Mouse (Mus musculus) heart, adult 2 months (tissue): Measurements from ENCODE around the gene Trub1. TPM values are rescaled to one million over a fixed set of nuclear protein-coding genes. Genes with fewer than 3 reads are reported as not detected.
A peak's percentile ranks its signal among the peaks of the same experiment; 100 is the strongest.

Experiments used
- DNase-seq, 2 experiments: peaks; one replicate each; pipeline ENCODE4 v3.0.0; 2021
- H3K27ac ChIP-seq: fragments of 200-600 bp; 2 replicates; pipeline ENCODE4 v1.8.1; 2022
- H3K27me3 ChIP-seq: fragments of 200-500 bp; 2 replicates; pipeline ENCODE4 v1.6.1; 2012; ENCODE audit warnings: mild to moderate bottlenecking, low read length, inconsistent platforms, mixed read lengths; ENCODE audit not compliant: control insufficient read depth, insufficient read depth
- H3K36me3 ChIP-seq: fragments of 200-500 bp; 2 replicates; pipeline ENCODE4 v1.6.1; 2012; ENCODE audit warnings: low read length, inconsistent platforms; ENCODE audit not compliant: control insufficient read depth, insufficient read depth
- H3K4me1 ChIP-seq: fragments of 200-500 bp; 2 replicates; pipeline ENCODE4 v1.6.1; 2011; ENCODE audit warnings: low read length; ENCODE audit not compliant: control insufficient read depth, insufficient read depth
- H3K4me3 ChIP-seq: fragments of 200-600 bp; 2 replicates; pipeline ENCODE4 v1.8.1; 2022
- H3K79me2 ChIP-seq: fragments of 200-500 bp; replicated peaks from 2 replicates; pipeline ENCODE4 v1.6.1; 2012; ENCODE audit warnings: mild to moderate bottlenecking, inconsistent platforms, low read length, moderate library complexity, mixed read lengths; ENCODE audit not compliant: control insufficient read depth, insufficient read depth
- H3K9ac ChIP-seq: fragments of 200-500 bp; 2 replicates; pipeline ENCODE4 v1.6.1; 2012; ENCODE audit warnings: low read depth, mild to moderate bottlenecking, control low read depth, inconsistent platforms, low read length, mixed read lengths
- CTCF ChIP-seq: fragments of 200-600 bp; IDR thresholded peaks from 2 replicates; pipeline ENCODE4 v1.8.1; 2022; ENCODE audit warnings: antibody characterized with exemption, mild to moderate bottlenecking, moderate library complexity
- EP300 ChIP-seq: fragments of 200-500 bp; IDR thresholded peaks from 2 replicates; pipeline ENCODE4 v1.6.1; 2011; ENCODE audit warnings: low read depth, low read length, control low read depth; ENCODE audit not compliant: insufficient read depth
- POLR2A ChIP-seq: fragments of 200-500 bp; IDR thresholded peaks from 2 replicates; pipeline ENCODE4 v1.6.1; 2011; ENCODE audit warnings: mild to moderate bottlenecking, low read depth, low read length, control low read depth; ENCODE audit not compliant: insufficient read depth
- WGBS: fragments of 180-500 bp; shearing (Covaris S2); methylation state at CpG from one replicate; pipeline ENCODE4 v1.1.7; 2018; 5-methylcytosine and 5-hydroxymethylcytosine counted together
- intact Hi-C: fragments of 180-260 bp; cut with DNase I; formaldehyde crosslinking; loops from one replicate; pipeline ENCODE4 v1.15.1; 2025
- long read RNA-seq: library from polyadenylated mRNA; stranded (forward); transcript quantifications from one replicate; pipeline ENCODE4 v2.0.0, GENCODE M21; 2021
- polyA plus RNA-seq: library from polyadenylated mRNA; depleted of rRNA; stranded (reverse); fragments of >200 nt; gene quantifications from 2 replicates; pipeline ENCODE4 v1.2.3, GENCODE M21; 2012; rRNA removed
- total RNA-seq, 2 experiments: library from RNA; stranded (reverse); gene quantifications; 2 replicates each; pipeline ENCODE4 v1.2.3; 2021

The Trub1 gene
- total RNA-seq (1 to 10 TPM; 4.5 to 6.4 TPM), polyA plus RNA-seq (3.0 and 4.9 TPM in 2 replicates)
- long read RNA-seq, transcript Trub1-202 (8 exons, 3,789 nt) = major isoform, 5 of 5 reads
- long read RNA-seq, partial matches to known transcripts = 0 of 5 reads
- long read RNA-seq, other reads (novel, unspliced or antisense) = 0 of 5 reads

DNA sequence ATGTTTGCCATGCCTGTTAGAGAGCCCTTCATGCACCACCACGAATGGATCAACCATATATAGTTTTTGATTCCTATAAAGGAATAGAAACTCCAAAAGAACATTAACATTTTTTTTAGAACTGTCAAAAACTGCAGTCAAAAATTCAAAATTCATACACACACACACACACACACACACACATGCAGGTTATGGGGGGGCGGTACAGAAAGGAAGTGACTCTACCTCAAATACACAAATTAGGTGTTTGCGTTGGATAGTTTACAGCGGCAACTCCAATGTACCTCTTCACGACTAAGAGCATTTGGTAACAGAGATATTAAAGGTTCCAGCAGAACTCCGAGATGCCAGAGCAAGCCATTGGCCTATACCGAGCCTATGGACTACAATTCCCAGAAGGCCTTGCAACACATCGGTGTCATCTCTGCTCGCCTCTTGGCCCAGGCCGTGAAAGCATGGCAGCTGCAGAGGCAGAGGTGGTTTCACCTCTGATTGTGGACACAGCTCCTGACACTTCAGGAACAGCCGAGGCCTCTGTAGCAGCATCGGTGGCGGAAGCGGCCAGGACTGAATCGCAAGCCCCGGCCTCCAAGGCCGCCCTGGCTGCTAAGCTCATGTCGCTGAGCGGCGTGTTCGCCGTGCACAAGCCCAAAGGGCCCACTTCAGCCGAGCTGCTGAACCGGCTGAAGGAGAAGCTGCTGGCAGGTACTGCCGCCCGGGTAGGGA lies at the start of gene Trub1:
Trub1 (plus strand) TSS at position 421 of the 726 bp plus-strand sequence.
- Histone ChIP-seq H3K4me3 (peak within 1 kb of the TSS; percentile 99), H3K4me1 (no peaks in the 10 kb centered on the region), H3K27me3 (no peaks in the 10 kb centered on the region), H3K27ac (peak within 1 kb of the TSS; percentile 62), H3K9ac (peak within 1 kb of the TSS; percentile 88), H3K79me2 (no peaks in the 10 kb centered on the region; the same call in 1 of the 2 replicates), H3K36me3 (no peaks in the 10 kb centered on the region)
- TF ChIP-seq CTCF (no peak), POLR2A (peak; percentile 78; the same call in 1 of the 2 replicates)
- intact Hi-C loops = no loop called here
- 5% methylated on average over 26 of the region's 26 CpGs for WGBS
- peak; percentile 84 to 85 for DNase-seq

DNA sequence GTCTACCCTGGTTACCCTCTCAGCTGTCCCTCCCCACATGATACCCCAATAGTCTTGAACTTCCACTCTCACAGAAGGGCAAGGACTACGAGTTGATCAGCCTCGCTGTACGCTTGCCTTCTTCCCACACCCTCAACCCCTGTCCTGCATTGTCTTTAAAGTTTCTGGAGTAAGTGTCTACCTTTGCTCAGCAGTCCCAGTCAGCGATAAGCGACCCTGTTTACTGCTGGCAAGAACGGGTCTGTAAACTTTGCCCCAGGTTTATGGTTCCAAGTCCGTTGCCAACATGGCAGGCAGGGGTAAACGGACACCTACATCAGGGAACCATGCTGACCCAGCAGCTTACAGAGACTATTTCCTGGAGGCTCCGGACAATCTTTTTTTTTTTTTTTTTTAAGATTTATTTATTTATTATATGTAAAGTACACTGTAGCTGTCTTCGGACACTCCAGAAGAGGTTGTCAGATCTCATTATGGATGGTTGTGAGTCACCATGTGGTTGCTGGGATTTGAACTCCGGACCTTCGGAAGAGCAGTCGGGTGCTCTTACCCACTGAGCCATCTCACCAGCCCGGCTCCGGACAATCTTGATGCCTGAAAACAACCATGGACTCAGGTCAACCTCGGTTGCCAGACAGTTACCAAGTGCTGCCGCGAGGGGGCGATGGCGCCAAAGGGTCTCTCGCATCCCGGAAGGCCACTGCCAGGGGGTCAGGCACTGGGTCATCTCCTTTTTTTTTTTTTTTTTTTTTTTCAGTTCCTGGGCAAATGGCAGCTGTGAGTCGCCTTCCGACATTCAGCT lies 48.8 kb upstream of the Trub1 start:
- no peak overlapping the region for H3K27ac ChIP-seq
- peak; percentile 79 to 88 for DNase-seq
- H3K4me3 ChIP-seq = no peak overlapping the region
- 0 out of 2 replicates have a peak, but pooled peaks have one; percentile 31 for TF ChIP-seq EP300
- no peak for TF ChIP-seq POLR2A
- peak; percentile 88 for TF ChIP-seq CTCF
- no peaks in the 10 kb centered on the region for H3K4me1 ChIP-seq
- no peaks in the 10 kb centered on the region for H3K36me3 ChIP-seq
- intact Hi-C loops = loop anchor here (1.0 to 10.0 kb wide), 3 partner anchors 53 to 239 kb away; partner anchors contain the start of gene Atrnl1
- H3K27me3 ChIP-seq = no peaks in the 10 kb centered on the region
- WGBS = 9% methylated on average over 24 of the region's 24 CpGs
- H3K9ac ChIP-seq = no peak overlapping the region
- H3K79me2 ChIP-seq = no peaks in the 10 kb centered on the region

GRCm38 (mm10) chr19:57404502-57404848 lies 48.2 kb upstream of the Trub1 start:
- 30% methylated on average over 9 of the region's 9 CpGs for WGBS
- H3K36me3 ChIP-seq = no peaks in the 10 kb centered on the region
- intact Hi-C loops = loop anchor here (1.0 to 10.0 kb wide), 3 partner anchors 52 to 239 kb away; partner anchors contain the start of gene Atrnl1
- no peaks in the 10 kb centered on the region for H3K27me3 ChIP-seq
- TF ChIP-seq POLR2A (no peak), EP300 (no peak), CTCF (no peak; the same call in 1 of the 2 replicates)
- no peak overlapping the region for H3K9ac ChIP-seq
- H3K79me2 ChIP-seq = no peaks in the 10 kb centered on the region
- no peak for DNase-seq
- H3K4me3 ChIP-seq = no peak overlapping the region
- H3K4me1 ChIP-seq = no peaks in the 10 kb centered on the region
- H3K27ac ChIP-seq = no peak overlapping the region

DNA sequence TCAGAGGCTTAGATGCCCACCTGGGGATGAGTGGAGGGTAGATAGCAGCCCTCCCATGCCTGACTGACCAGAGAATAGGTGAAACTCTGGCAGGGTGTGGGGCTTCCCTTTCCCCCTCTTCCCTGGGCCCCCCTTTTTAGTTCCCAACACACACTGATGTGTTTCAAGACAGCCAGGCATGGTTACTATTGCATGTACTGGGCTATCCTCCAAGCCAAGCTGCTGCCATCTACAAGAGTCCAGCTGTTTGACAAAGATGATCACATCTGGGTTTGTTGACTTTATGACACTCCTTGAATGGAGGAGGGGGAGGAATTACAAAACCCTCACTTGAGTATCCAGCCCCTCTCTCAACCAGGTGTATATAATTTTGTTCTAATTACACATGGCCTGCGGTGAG lies 44.8 kb upstream of the Trub1 start:
- Histone ChIP-seq H3K4me3 (no peak overlapping the region), H3K9ac (no peak overlapping the region), H3K36me3 (no peaks in the 10 kb centered on the region), H3K79me2 (no peaks in the 10 kb centered on the region), H3K4me1 (peaks cover 3% of the 10 kb centered on the region), H3K27me3 (no peaks in the 10 kb centered on the region), H3K27ac (no peak overlapping the region)
- WGBS = 100% methylated on average over 1 of the region's 1 CpGs
- no peak for DNase-seq
- intact Hi-C loops = loop anchor here (10.0 kb wide), 1 partner anchor 207 kb away; the partner anchor contains the start of gene Atrnl1
- TF ChIP-seq EP300 = no peak
- TF ChIP-seq POLR2A = no peak
- TF ChIP-seq CTCF = no peak

DNA sequence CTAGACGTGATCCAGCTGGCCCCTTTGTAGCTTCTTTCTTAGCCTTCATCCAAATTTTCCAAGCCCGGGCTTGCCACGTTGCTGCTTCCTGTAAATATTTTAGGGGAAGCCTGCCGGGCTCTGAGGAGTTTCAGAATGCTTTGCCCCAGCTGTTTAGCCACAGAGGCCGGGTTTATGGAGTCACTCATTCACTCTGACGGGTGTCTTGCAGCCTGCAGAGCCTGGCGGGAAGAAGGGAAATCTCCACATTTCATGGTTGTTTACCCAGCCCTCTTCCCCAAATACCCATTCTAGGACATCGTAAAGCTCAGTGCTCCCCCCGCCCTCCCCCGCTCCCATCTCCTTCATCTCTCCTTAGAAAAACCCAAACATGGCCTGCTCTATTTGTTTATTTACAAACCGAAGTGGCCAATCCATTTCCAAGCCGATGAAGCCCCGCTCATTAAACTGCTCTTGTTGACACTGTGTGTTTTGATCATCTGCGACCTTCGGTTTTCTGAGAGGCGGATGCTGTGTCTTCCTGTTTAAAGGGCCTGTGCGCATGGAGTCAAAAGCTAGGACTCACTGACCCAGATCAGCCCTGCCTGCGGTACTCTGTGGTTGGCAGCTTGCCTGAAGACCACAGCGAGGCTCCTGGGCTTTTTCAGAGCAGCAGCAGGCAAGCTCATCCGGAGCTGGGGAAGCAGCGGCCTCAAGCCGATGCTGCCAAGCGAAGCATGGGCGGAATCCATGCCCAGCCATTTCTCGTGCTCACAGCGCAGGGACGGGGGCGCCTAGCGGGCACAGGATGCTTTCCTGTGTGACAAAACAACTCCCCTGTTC lies 41.1 kb upstream of the Trub1 start:
- H3K27ac ChIP-seq = peak overlapping the region; percentile 72
- peak overlapping the region; percentile 51 for H3K9ac ChIP-seq
- no peaks in the 10 kb centered on the region for H3K79me2 ChIP-seq
- peak; percentile 74 to 81 for DNase-seq
- H3K4me1 ChIP-seq = peaks cover 3% of the 10 kb centered on the region
- TF ChIP-seq EP300 = 0 out of 2 replicates have a peak, but pooled peaks have one; percentile 42
- TF ChIP-seq POLR2A = no peak
- no peaks in the 10 kb centered on the region for H3K27me3 ChIP-seq
- WGBS = 20% methylated on average over 29 of the region's 29 CpGs
- H3K36me3 ChIP-seq = no peaks in the 10 kb centered on the region
- H3K4me3 ChIP-seq = peak overlapping the region; percentile 33
- intact Hi-C loops = no loop called here
